Mouse (Mus musculus) testis, adult 2 months (tissue): ENCODE results near the gene Khdc3. TPM values are rescaled to one million over a fixed set of nuclear protein-coding genes. Genes with fewer than 3 reads are reported as not detected.
"Not testable (repeated sequence)": the region's sequence is repeated elsewhere in the genome, so short reads cannot be mapped to it uniquely, and the experiment has no call there.

Experiments
- H3K27ac ChIP-seq: fragments of 200-500 bp; 2 replicates; pipeline ENCODE4 v1.5.1; 2012; ENCODE audit warnings: low read depth, low read length; ENCODE audit not compliant: control insufficient read depth, insufficient read depth
- H3K27me3 ChIP-seq: fragments of 200-500 bp; 2 replicates; pipeline ENCODE4 v1.6.1; 2012; ENCODE audit warnings: mild to moderate bottlenecking, low read length, moderate library complexity; ENCODE audit not compliant: control insufficient read depth, insufficient read depth
- H3K36me3 ChIP-seq: fragments of 200-500 bp; 2 replicates; pipeline ENCODE4 v1.6.1; 2012; ENCODE audit warnings: mild to moderate bottlenecking, low read length; ENCODE audit not compliant: control insufficient read depth, insufficient read depth
- H3K4me1 ChIP-seq: fragments of 200-500 bp; 2 replicates; pipeline ENCODE4 v1.6.1; 2012; ENCODE audit warnings: low read length; ENCODE audit not compliant: control insufficient read depth, insufficient read depth
- H3K4me3 ChIP-seq: fragments of 200-500 bp; 2 replicates; pipeline ENCODE4 v1.5.1; 2012; ENCODE audit warnings: low read depth, mild to moderate bottlenecking, low read length, moderate library complexity, mixed read lengths; ENCODE audit not compliant: control insufficient read depth
- CTCF ChIP-seq: fragments of 200-500 bp; IDR thresholded peaks from 2 replicates; pipeline ENCODE4 v1.5.1; 2012; ENCODE audit warnings: low read depth, mild to moderate bottlenecking, inconsistent platforms, low read length, moderate library complexity; ENCODE audit not compliant: control insufficient read depth, insufficient read depth, insufficient replicate concordance
- POLR2A ChIP-seq: fragments of 200-500 bp; IDR thresholded peaks from 2 replicates; pipeline ENCODE4 v1.6.1; 2012; ENCODE audit warnings: low read depth, mild to moderate bottlenecking, inconsistent platforms, low read length, moderate library complexity; ENCODE audit not compliant: control insufficient read depth
- polyA plus RNA-seq: library from polyadenylated mRNA; depleted of rRNA; stranded (reverse); fragments of >200 nt; gene quantifications from 2 replicates; pipeline ENCODE4 v1.2.3, GENCODE M21; 2012

Gene Khdc3
- polyA plus RNA-seq, 1 experiment: 0.23 TPM

DNA sequence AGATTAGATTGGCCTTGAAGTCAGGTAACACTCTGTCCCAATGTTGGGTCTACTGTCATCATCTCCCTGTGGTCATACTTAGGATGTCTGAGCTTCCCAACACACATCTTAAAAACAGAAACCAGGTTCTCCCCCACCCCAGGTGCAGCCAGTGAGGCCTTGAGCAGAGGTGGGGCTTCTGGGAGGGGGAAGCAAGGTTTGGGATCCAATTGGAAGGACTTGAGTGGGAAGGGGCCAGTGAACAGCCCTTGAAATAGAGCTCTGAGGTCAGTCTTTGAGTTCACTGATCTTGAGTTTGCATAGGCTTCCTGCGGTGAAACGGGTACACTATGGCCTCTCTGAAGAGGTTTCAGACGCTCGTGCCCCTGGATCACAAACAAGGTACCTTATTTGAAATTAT, 545 bp downstream of the Khdc3 start, which contains the start of gene Gm20509:
Gene Gm20509 (plus strand): TSS at position 290 of the 400 bp plus-strand sequence.
- H3K4me3 ChIP-seq: peak within 1 kb of the TSS; percentile 81
- H3K4me1 ChIP-seq: peaks cover 19% of the 10 kb centered on the region
- H3K27me3 ChIP-seq: no peaks in the 10 kb centered on the region
- H3K36me3 ChIP-seq: no peaks in the 10 kb centered on the region
- no peak for TF ChIP-seq POLR2A
- H3K27ac ChIP-seq: no peak within 1 kb of the TSS

DNA sequence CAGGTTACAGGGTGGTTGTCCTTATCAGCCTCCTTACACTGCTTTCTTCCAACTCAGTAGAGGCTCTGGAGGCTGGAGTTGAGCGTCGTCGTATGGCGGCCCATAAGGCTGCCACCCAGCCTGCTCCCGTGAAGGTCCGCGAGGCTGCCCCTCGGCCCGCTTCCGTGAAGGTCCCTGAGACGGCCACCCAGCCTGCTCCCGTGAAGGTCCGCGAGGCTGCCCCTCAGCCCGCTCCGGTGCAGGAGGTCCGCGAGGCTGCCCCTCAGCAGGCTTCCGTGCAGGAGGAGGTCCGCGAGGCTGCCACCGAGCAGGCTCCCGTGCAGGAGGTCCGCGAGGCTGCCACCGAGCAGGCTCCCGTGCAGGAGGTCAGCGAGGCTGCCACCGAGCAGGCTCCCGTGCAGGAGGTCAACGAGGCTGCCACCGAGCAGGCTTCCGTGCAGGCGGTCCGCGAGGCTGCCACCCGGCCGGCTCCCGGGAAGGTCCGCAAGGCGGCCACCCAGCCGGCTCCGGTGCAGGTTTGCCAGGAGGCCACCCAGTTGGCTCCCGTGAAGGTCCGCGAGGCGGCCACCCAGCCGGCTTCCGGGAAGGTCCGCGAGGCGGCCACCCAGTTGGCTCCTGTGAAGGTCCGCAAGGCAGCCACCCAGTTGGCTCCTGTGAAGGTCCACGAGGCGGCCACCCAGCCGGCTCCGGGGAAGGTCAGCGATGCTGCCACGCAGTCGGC, 1.7 kb downstream of the Khdc3 start:
- H3K4me3 ChIP-seq: peak overlapping the region; percentile 81
- TF ChIP-seq POLR2A (no peak), CTCF (no peak)
- no peak overlapping the region for H3K27ac ChIP-seq
- H3K27me3 ChIP-seq: no peaks in the 10 kb centered on the region
- H3K4me1 ChIP-seq: peaks cover 19% of the 10 kb centered on the region
- no peaks in the 10 kb centered on the region for H3K36me3 ChIP-seq

DNA sequence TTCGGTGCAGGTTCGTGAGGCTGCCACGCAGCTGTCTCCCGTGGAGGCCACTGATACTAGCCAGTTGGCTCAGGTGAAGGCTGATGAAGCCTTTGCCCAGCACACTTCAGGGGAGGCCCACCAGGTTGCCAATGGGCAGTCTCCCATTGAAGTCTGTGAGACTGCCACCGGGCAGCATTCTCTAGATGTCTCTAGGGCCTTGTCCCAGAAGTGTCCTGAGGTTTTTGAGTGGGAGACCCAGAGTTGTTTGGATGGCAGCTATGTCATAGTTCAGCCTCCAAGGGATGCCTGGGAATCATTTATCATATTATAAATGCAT, 2.2 kb downstream of the Khdc3 start:
- TF ChIP-seq CTCF: no peak
- no peak for TF ChIP-seq POLR2A
- H3K27me3 ChIP-seq: no peaks in the 10 kb centered on the region
- H3K27ac ChIP-seq: no peak overlapping the region
- peaks cover 19% of the 10 kb centered on the region for H3K4me1 ChIP-seq
- H3K4me3 ChIP-seq: peak overlapping the region; percentile 81
- H3K36me3 ChIP-seq: no peaks in the 10 kb centered on the region

DNA sequence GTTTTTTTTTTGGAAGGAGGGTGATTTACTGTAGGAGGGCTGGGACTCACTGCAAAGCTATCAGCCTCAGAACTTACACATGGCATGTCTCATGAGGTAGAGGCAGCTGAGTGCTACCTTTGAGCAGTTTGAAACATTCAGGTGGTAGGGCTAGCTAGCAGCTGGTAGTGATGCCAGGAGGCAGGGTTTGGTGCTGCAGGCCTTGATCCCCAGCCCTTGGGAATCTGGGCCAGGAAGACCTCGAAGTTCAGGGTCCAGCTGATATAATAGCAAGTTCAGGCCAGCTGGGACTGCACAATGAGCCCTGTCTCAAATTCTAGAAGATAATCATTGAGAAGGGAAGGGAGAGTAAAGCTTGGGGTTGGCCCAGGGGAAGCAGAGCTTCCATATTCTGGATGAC, 3.5 kb downstream of the Khdc3 start:
- TF ChIP-seq CTCF (no peak), POLR2A (no peak)
- no peaks in the 10 kb centered on the region for H3K36me3 ChIP-seq
- H3K4me1 ChIP-seq: peaks cover 19% of the 10 kb centered on the region
- H3K4me3 ChIP-seq: no peak overlapping the region
- no peak overlapping the region for H3K27ac ChIP-seq
- H3K27me3 ChIP-seq: no peaks in the 10 kb centered on the region

DNA sequence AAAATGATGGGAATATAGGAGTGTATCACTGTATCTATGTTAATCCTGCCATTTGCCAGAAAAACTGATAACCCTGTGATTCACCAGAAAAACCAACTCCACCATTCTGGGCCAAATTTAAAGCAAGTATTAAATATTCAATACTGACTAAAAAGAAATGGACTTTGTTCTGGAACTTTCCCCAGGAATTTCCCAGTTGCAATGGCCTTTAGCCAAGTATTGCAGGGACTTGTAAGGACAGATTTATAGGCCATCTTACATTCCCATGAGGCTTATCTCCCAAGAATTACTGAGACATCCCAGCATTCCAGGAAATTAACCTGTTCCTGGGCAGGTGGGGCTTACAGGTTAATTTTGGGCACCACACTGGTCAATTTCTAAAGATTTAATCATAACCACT, 4.1 kb downstream of the Khdc3 start:
- Histone ChIP-seq H3K4me1 (peaks cover 19% of the 10 kb centered on the region), H3K4me3 (no peak overlapping the region), H3K36me3 (no peaks in the 10 kb centered on the region), H3K27me3 (no peaks in the 10 kb centered on the region), H3K27ac (no peak overlapping the region)
- TF ChIP-seq CTCF: no peak
- TF ChIP-seq POLR2A: no peak

DNA sequence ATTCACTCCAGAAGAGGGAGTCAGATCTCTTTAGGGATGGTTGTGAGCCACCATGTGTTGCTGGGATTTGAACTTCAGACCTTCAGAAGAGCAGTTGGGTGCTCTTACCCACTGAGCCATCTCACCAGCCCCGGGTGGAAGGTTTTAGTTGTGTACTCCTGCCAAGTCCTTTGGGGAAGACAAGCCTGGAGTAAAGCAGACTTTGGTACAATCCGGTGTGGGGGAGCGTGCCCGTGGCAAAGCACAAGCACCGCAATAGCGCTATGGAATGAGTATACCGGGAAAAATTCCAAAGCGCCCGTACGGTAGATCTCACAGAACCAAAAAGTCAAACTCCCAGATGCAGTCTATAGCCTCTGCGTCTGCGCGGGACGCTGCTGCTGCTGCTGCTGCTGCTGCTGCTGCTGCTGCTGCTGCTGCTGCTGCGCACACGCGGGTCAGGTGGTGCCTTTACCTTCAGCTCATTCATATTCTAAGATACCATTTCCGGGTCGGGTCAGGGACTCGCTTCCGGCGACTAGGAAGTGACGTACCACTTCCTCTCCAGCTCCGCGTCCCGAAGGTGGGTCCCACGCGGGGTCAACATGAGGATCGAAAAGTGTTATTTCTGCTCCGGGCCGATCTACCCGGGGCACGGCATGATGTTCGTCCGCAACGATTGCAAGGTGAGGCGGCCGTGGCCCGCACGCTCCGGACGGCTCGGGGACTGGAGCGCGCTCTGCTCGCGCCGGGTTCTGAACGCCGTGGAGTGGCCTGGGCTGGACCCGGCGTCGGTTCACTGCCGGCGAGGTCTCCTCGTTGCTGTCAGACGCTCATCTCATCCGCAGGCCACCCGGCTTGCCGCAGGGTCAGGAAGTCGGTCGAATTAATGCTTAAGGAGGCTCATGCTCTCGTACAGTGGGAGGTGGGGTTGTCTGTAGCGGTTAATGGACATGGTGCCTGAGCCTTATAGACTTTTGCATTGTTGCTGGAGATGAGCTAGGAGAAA, 11.6 kb downstream of the Khdc3 start, which contains the start of gene Rsl24d1:
Gene Rsl24d1 (plus strand): TSS at position 508 of the 988 bp plus-strand sequence.
- H3K27ac ChIP-seq: peak within 1 kb of the TSS; percentile 54
- peak within 1 kb of the TSS; percentile 86 for H3K4me3 ChIP-seq
- peak; percentile 58; the same call in 1 of the 2 replicates for TF ChIP-seq POLR2A
- no peak for TF ChIP-seq CTCF
- no peaks in the 10 kb centered on the region for H3K36me3 ChIP-seq
- peaks cover 2% of the 10 kb centered on the region for H3K4me1 ChIP-seq
- no peaks in the 10 kb centered on the region for H3K27me3 ChIP-seq

DNA sequence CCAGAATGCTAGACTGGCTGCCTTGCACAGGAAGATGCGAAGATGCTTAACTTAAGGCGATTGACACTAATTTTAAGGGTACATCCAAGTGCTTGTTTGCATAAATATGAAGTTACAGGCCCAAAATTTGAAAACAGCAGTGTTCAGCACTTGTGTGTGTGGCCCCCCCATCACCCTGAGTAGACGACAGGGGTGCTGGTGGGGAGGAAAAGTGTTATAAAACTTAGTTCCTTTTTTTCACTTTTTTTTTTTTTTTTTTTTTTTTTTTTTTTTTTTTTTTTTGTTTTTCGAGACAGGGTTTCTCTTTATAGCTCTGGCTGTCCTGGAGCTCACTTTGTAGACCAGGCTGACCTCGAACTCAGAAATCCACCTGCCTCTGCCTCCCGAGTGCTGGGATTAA, 15.1 kb downstream of the Khdc3 start:
- H3K4me3 ChIP-seq, H3K27me3 ChIP-seq, H3K27ac ChIP-seq, H3K36me3 ChIP-seq, H3K4me1 ChIP-seq: not testable (repeated sequence)

DNA sequence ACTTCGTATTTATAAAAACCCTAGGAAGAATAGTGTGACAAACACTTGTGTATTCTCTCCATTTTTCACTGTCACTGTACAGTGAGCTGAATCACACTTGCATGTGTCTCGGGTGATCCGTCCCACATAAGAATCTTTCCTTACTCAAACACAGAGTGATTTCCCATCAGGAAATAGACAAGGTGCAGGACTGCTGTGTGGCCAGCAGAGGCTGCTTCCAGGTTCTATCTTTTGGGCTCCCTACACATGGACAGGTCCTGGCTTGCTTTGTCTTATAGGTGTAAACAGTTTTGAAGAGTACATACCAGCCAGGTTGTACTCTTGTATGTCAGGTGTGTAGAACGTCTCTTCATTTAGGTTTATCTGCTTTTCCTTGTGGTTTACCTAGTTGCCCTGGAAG, 16.4 kb downstream of the Khdc3 start:
- Histone ChIP-seq H3K4me1 (no peaks in the 10 kb centered on the region; the same call in 1 of the 2 replicates), H3K27me3 (no peaks in the 10 kb centered on the region), H3K27ac (no peak overlapping the region), H3K36me3 (peaks cover 2% of the 10 kb centered on the region), H3K4me3 (no peak overlapping the region)
- TF ChIP-seq POLR2A (no peak), CTCF (no peak)
